Mouse (Mus musculus) urinary bladder, postnatal 36 days (tissue): ENCODE measurements around the gene Pop4.
A peak's percentile ranks its signal among the peaks of the same experiment; 100 is the strongest.

ENCODE experiments used
- DNase-seq, 2 experiments: peaks; one replicate each; pipeline ENCODE4 v3.0.0; 2022; ENCODE audit warnings: low spot score in 2 of 2, mixed read lengths in 1 of 2

Pop4 gene

GRCm38 (mm10) chr7:38220866-38221265, 50.4 kb downstream of the Pop4 start:
- DNase-seq, result no peak

- DNase-seq, result no peak
These were observed 51.7 kb downstream of the Pop4 start for GRCm38 (mm10) chr7:38219526-38219925.

DNA sequence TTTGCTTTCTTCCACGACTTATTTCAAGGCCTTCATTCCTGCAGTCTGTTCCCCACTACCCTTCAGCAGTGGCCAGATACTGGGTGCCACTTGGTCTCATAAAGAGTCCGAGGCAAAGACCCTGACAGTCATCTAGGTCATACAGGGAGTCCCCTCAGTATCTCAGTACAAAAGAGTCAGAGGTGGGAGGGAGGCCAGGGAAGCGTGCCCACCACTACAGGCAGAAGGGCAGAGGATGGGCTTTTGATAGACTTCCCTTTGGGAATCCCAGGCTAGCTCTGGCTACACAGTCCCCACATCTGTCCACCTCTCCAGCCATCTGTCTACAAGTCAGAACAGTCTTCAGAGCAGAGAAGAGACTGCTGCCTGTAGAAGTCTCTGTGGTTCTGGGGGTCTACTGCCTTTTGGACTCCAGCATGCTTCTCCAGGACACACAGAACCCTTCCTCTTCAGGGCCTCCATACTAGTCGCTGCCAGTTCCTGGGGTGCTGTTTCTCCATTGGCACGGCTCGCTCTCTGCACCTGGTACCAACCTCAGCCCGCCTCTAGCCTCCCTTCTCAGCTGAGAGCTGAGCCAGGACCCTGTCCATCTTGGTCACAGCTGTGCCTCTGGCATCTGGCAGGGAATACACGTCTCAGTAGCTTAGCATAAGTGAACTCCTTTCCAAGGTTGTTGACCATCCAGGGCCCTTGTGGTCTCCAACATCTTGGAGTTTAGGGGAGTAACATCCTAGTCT, 52.4 kb downstream of the Pop4 start:
- DNase-seq, result no peak

- peak; percentile 64 to 90 for DNase-seq
These were observed 53.6 kb downstream of the Pop4 start for GRCm38 (mm10) chr7:38217417-38218171.

DNA sequence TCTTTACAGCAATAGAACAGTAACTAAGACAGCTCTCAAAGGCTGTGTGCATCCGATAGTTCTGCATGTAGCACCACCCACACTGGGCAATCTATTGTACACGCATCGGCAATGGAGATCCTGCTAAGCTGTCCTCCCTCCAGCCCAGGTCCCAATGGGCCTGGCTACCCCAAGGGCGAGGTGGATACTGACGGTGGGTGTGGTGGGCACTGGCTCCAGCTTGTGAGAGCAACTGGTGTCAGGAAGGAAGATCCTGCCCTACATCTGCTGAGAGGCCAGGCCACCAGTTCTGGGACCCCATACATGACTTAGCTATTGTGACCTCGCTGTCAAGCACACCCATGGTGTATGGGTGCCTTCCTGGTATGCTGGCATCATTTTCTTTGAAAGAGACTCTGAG, 55.5 kb downstream of the Pop4 start:
- DNase-seq, result no peak

- DNase-seq, result no peak
These were observed 55.9 kb downstream of the Pop4 start for GRCm38 (mm10) chr7:38215281-38215680.

DNA sequence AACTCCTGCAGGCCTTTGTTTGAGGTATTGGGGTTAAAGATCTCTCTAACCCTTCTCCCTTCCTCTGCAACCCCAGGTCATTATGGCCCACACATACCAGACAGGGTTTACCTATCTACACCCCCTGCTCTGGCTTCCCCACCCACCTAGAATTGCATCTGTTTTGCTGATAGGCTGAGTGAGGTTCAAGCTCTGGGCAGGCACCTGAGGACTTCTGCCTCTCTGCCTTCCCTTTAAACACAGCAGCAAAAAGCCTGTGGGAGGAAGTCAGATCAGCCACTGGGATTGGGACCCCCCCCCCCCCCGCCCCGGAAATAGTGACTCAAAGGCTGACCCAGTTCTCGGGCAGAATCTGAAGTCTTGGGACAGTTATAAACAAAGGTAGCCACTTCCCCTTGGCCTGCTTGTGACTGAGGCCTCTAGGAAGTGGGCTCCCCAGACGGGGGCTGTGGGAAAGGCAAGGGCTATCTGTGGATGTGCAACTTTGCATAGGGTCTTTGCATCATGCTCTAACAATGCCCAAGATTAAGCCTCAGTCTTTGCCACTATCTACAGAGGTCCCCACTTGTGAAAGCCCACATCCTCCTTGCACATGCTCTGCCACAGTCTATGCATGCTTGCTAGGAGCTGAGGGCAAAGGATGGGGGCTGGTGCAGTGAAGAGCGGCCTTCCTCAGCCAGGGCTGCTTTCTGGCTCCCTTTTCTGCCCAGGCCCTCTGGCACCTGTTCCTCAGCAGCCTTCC, 56.6 kb downstream of the Pop4 start:
- no peak for DNase-seq

DNA sequence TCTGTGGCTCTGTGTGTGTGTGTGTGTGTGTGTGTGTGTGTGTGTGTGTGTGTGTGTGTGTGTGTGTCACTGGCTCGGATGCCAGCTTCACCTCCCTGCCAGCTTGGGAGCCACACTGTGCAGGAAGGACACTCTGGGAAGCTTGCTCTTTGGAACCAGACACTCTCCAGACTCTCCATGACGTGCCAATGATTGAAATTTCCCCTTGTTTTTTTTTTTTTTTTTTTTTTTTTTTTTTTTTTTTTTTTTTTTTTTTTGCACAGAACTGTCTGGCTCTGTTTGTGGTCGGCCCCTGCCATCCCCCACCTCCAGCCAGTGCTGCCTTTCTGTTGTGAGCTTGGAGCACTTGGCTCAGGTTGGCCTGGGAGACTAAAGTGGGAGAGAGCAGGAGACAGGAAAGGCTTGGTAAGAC, 58.6 kb downstream of the Pop4 start:
- DNase-seq, result no peak
